Mouse (Mus musculus) B cell, adult 2 months (primary cell): ENCODE data around the gene Fam102b.

Experiments
- DNase-seq, 2 experiments: peaks; one replicate each; pipeline ENCODE4 v3.0.0; 2022

The Fam102b gene

GRCm38 (mm10) chr3:108959680-108960295 lies 67.6 kb downstream of the Fam102b start:
- no peak for DNase-seq

- no peak for DNase-seq
These were observed 69.4 kb downstream of the Fam102b start for GRCm38 (mm10) chr3:108957976-108958375.

- DNase-seq: no peak
These were observed 86.4 kb downstream of the Fam102b start for GRCm38 (mm10) chr3:108940996-108941395.

- DNase-seq: no peak
These were observed 87.3 kb downstream of the Fam102b start, which contains the start of gene Gm9857 for GRCm38 (mm10) chr3:108940001-108940633. Gm9857 (minus strand) TSS chr3:108940445.

- DNase-seq: no peak
These were observed 87.8 kb downstream of the Fam102b start, which contains the start of gene Henmt1 for GRCm38 (mm10) chr3:108939573-108939972. Henmt1 (plus strand) TSS chr3:108939873.

- no peak for DNase-seq
These were observed 88.7 kb downstream of the Fam102b start for GRCm38 (mm10) chr3:108938691-108939090.

GRCm38 (mm10) chr3:108933557-108933956 lies 93.8 kb downstream of the Fam102b start:
- DNase-seq: no peak

- DNase-seq: no peak
These were observed 101.1 kb downstream of the Fam102b start for GRCm38 (mm10) chr3:108926308-108926707.

GRCm38 (mm10) chr3:108925677-108926076 lies 101.7 kb downstream of the Fam102b start:
- no peak for DNase-seq

GRCm38 (mm10) chr3:108921822-108922221 lies 105.6 kb downstream of the Fam102b start:
- no peak for DNase-seq
